Mouse (Mus musculus): ENCODE results near the gene Kansl2. TPM values are rescaled to one million over a fixed set of nuclear protein-coding genes. Genes with fewer than 3 reads are reported as not detected.

Kansl2 gene
- polyA plus RNA-seq (2016; fragmentation: Nextera tagmentation; extraction: Ambion mirVana): 95.9 and 99.7 TPM in 2 replicates

DNA sequence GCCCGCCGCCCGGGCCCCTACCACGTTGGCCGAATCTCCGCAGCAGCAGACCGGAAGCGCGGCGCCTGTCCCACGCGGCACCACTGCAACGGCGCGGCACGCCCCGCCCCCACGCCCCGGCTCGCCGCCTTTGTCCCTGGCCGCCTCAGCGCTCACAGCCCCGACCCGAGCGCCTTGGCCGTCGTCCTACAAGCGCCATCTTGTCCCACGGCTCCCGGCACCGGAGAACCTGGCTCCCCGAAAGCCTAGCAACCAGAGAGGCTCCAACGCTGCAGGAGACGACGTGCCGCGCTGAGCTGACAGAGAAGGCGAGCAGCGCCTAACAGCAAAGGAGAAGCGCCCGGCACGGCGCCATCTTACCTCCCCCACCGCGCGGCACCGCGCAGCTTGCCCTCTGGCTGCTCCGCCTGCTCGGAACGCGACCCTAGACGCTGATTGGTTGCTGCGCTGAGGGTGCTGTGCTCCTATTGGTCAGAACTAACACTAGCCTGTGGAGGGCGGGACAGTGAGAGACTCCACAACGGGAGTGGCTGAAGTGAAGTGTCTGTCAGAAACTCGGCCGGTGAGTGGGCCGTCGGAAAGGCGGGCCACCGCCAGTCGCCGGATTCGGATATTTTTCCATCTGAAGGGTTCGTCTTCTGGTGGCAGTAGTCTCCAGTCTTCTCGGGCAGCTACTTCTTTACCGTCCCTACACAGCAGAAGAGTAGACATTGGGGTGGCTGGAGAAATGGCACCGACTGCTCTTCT, at the start of gene Kansl2:
Kansl2 (minus strand) TSS at position 384 of the 747 bp plus-strand sequence.
- ATAC-seq (ENCODE audit: insufficient number of reproducible peaks, low FRiP score): peak; percentile 100
- Histone ChIP-seq H3K27ac (ENCODE audit: poor library complexity, severe bottlenecking) (peak within 1 kb of the TSS; percentile 96), H3K27me3 (replicated peaks) (no peaks in the 10 kb centered on the region), H3K4me2 (peak within 1 kb of the TSS; percentile 97), H3K9ac (peak within 1 kb of the TSS; percentile 90), H3K36me3 (peaks cover 26% of the 10 kb centered on the region), H3K9me3 (replicated peaks) (no peaks in the 10 kb centered on the region), H3K4me3 (peak within 1 kb of the TSS; percentile 81), H3K4me1 (replicated peaks) (peaks cover 9% of the 10 kb centered on the region)
- WGBS: under 1% methylated on average over 69 of the region's 70 CpGs

DNA sequence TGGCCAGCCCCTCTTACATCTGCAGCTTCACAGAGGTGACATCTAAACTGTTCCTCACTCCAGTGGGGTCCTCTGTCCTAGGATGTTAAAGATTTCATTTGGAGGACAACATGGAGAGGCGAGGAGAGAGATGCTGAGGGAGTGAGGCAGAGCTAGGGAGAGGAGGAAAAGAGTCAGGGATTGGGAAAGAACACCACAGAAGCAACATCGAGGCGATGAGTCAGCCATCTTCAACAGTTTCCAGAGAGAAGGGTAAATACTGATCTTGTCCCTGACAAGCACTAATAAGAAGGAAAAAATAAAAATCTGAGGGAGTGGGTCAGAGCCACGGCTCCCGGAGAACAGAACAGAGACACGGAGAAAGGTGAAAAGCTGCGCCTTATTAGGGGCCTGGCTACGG, 48.9 kb upstream of the Kansl2 start:
- Histone ChIP-seq H3K9ac (peak overlapping the region; percentile 42; the same call in 1 of the 2 replicates), H3K9me3 (replicated peaks) (no peaks in the 10 kb centered on the region), H3K4me2 (no peak overlapping the region), H3K27me3 (replicated peaks) (no peaks in the 10 kb centered on the region), H3K36me3 (peaks cover 2% of the 10 kb centered on the region; the same call in 1 of the 2 replicates), H3K4me3 (no peak overlapping the region), H3K27ac (ENCODE audit: poor library complexity, severe bottlenecking) (no peak overlapping the region), H3K4me1 (replicated peaks) (peaks cover 28% of the 10 kb centered on the region)
- no peak for ATAC-seq (ENCODE audit: insufficient number of reproducible peaks, low FRiP score)
- 72% methylated on average over 8 of the region's 8 CpGs for WGBS

DNA sequence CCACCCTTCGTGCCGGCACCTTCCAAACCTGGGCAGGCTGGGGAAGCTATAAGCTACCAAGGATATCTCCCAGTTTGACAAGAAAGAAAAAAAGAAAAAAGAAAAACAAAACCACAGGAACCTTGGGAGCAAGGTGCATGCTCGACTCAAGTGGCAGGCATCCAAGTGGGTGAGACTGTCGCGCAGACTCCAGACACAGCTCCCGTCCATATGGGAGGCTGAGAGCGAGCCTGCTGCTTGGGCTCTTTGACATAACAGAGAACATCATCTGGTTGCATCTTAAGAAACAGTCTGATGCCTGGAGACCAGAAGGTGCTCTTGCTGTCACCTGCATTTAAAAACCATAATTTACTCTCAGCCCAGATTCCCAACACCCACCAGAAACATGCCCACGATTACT, 48.3 kb upstream of the Kansl2 start:
- no peak for ATAC-seq (ENCODE audit: insufficient number of reproducible peaks, low FRiP score)
- Histone ChIP-seq H3K27me3 (replicated peaks) (no peaks in the 10 kb centered on the region), H3K36me3 (no peaks in the 10 kb centered on the region), H3K9me3 (replicated peaks) (no peaks in the 10 kb centered on the region), H3K4me2 (no peak overlapping the region), H3K4me1 (replicated peaks) (peaks cover 28% of the 10 kb centered on the region), H3K9ac (peak overlapping the region; percentile 42; the same call in 1 of the 2 replicates), H3K4me3 (no peak overlapping the region), H3K27ac (ENCODE audit: poor library complexity, severe bottlenecking) (no peak overlapping the region)
- 65% methylated on average over 8 of the region's 8 CpGs for WGBS

DNA sequence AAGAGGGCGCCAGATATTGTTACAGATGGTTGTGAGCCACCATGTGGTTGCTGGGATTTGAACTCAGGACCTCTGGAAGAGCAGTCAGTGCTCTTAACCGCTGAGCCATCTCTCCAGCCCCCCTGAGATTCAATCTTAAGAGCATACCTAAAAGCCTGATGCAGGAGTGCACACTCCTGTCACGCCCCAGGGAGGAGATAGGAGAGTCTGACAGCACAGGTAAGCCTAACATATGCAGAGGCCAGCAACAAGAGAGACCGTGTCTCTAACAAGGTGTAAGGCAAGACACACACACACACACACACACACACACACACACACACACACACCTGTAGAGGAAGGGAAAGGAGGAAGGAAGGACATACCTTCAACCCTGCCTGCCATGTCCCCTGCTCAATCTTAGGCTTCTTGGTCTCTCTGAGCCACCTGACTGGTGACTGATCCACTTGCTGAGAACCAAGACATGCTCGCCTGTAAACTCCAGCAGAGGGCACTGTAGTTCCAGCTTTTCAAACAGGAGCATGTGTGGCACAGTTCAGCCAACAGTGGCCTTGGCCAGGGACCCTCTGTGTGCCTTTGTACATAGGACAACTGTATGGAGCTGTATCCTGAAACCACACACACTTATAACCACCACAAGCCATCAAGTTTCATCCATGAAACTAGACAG, 45.9 kb upstream of the Kansl2 start:
- WGBS: 37% methylated on average over 5 of the region's 5 CpGs
- Histone ChIP-seq H3K27ac (ENCODE audit: poor library complexity, severe bottlenecking) (no peak overlapping the region), H3K4me2 (no peak overlapping the region), H3K9me3 (replicated peaks) (no peaks in the 10 kb centered on the region), H3K4me1 (replicated peaks) (peaks cover 16% of the 10 kb centered on the region), H3K27me3 (replicated peaks) (0 out of 2 replicates have a peak, but pooled peaks cover 3% of the 10 kb centered on the region), H3K36me3 (no peaks in the 10 kb centered on the region), H3K9ac (0 out of 2 replicates have a peak overlapping the region, but pooled peaks have one; percentile 41), H3K4me3 (no peak overlapping the region)
- peak; percentile 74 for ATAC-seq (ENCODE audit: insufficient number of reproducible peaks, low FRiP score)

DNA sequence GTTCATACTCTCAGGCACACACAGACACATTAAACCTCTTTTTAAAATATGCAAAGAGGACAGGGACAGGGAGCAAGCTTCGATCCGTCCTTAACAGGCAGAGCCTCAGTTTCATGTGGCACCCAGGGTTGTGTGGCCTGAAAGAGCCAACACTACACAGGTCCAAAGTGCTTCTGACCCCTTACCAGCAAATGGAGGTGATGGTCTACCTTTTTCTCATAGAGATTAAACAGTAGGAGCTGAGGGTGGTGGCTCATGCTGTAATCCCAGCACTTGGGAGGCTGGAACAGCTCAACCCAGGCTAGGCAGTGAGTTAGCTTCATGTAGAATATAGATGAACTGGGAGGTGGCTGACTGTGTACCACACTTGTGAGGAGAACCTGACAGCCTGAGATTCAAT, 45.2 kb upstream of the Kansl2 start:
- no peak for ATAC-seq (ENCODE audit: insufficient number of reproducible peaks, low FRiP score)
- peaks cover 13% of the 10 kb centered on the region for H3K4me1 ChIP-seq (replicated peaks)
- 79% methylated on average over 2 of the region's 2 CpGs for WGBS

DNA sequence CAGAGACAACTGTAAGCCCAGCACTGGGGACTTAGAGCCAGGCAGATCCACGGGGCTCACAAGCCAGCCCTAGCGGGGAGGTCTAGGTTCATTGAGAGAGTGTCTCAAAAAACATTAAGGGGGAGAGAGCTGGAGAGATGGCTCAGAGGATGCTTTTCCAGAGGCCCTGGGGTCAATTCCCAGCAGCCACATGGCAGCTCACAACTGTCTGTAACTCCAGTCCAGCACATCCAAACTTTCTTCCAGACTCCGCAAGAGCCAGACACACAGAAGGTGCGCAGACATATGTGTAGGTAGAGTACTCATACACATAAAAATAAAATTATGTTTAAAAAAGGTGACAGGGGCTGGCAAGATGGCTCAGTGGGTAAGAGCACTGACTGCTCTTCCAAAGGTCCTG, 39.2 kb upstream of the Kansl2 start:
- Histone ChIP-seq H3K36me3 (no peaks in the 10 kb centered on the region), H3K4me2 (no peak overlapping the region), H3K27ac (ENCODE audit: poor library complexity, severe bottlenecking) (no peak overlapping the region), H3K9me3 (replicated peaks) (no peaks in the 10 kb centered on the region), H3K4me3 (no peak overlapping the region), H3K27me3 (replicated peaks) (0 out of 2 replicates have a peak, but pooled peaks cover 3% of the 10 kb centered on the region), H3K9ac (no peak overlapping the region), H3K4me1 (replicated peaks) (peaks cover 10% of the 10 kb centered on the region)
- no peak for ATAC-seq (ENCODE audit: insufficient number of reproducible peaks, low FRiP score)
- 74% methylated on average over 4 of the region's 4 CpGs for WGBS

More for the DNA sequence above, 45.2 kb upstream of the Kansl2 start:
- H3K4me3 ChIP-seq: no peak overlapping the region
- H3K9ac ChIP-seq: no peak overlapping the region
- no peaks in the 10 kb centered on the region for H3K9me3 ChIP-seq (replicated peaks)
- 0 out of 2 replicates have a peak, but pooled peaks cover 3% of the 10 kb centered on the region for H3K27me3 ChIP-seq (replicated peaks)
- H3K4me2 ChIP-seq: no peak overlapping the region
- no peak overlapping the region for H3K27ac ChIP-seq (ENCODE audit: poor library complexity, severe bottlenecking)
- no peaks in the 10 kb centered on the region for H3K36me3 ChIP-seq

DNA sequence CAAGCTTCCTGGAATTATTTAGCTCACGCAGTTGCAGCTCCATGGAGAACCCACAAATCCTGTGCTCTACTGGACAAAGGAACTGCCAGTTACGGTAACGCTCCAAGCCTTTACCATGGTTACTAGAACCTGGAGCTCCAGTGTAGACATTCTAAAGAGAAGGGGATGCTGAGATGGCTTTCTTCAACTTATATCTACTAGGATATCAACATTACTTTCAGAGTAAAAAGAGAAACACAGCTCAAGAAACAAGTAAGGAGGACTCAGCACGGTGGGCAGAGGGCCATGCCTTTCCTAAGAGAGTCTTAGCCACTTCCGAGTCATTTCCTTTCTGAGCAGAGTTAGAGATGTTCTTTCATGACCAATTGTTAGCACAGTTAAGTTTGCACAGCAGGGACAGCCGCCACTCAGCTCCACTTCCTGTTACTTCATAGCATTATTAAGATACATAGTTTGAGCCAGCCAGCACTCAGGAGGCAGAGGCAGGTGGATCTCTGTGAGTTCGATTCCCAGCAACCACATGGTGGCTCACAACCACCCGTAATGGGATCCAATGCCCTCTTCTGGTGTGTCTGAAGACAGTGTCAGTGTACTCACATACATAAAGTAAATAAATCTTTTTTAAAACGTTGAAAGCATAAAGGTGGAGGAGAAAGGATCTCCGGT, 36.9 kb upstream of the Kansl2 start, which contains the start of the genes Ccnt1 and 4930415O20Rik:
Ccnt1 (minus strand) TSS at position 51 of the 666 bp plus-strand sequence.
4930415O20Rik (plus strand) TSS at position 132 of the 666 bp plus-strand sequence.
- WGBS: 75% methylated on average over 10 of the region's 10 CpGs
- Histone ChIP-seq H3K9ac (peak within 1 kb of the TSS; percentile 17; the same call in 1 of the 2 replicates), H3K4me2 (no peak within 1 kb of the TSS)

DNA sequence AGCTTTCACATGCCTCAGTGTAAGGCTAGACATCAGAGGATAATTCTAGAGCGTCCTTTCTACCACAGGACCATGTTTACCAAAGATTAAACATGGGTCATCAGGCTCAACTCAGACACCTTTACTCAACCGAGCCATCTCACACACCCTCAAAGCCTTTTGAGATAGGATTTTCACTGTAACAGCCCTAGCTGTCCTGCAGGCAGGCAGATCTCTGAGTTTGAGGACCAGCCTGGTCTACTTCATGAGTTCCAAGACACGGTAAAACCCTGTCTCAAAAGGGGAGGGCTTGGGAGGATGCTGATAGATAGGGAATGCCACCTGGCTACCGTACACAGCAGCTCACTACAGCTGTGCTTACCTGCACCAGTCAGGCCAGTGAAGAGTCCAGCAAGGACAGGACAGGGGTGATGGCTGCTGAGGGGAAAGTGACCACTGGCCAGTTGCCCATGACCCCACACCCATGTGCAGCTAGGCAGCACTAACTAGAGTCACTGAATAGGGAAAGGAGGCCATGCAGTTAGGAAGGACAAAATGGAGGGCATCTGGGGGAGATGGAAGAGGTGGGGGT, 35.8 kb upstream of the Kansl2 start:
- Histone ChIP-seq H3K9ac (peak overlapping the region; percentile 17; the same call in 1 of the 2 replicates), H3K27me3 (replicated peaks) (no peaks in the 10 kb centered on the region), H3K4me1 (replicated peaks) (peaks cover 26% of the 10 kb centered on the region), H3K27ac (ENCODE audit: poor library complexity, severe bottlenecking) (no peak overlapping the region), H3K9me3 (replicated peaks) (no peaks in the 10 kb centered on the region), H3K4me3 (no peak overlapping the region), H3K4me2 (no peak overlapping the region), H3K36me3 (peaks cover 6% of the 10 kb centered on the region; the same call in 1 of the 2 replicates)
- 75% methylated on average over 4 of the region's 4 CpGs for WGBS
- ATAC-seq (ENCODE audit: insufficient number of reproducible peaks, low FRiP score): no peak

More for the DNA sequence above, 36.9 kb upstream of the Kansl2 start, which contains the start of the genes Ccnt1 and 4930415O20Rik:
- no peak within 1 kb of the TSS for H3K27ac ChIP-seq (ENCODE audit: poor library complexity, severe bottlenecking)
- no peaks in the 10 kb centered on the region for H3K36me3 ChIP-seq
- H3K9me3 ChIP-seq (replicated peaks): no peaks in the 10 kb centered on the region
- no peak within 1 kb of the TSS for H3K4me3 ChIP-seq
- H3K27me3 ChIP-seq (replicated peaks): no peaks in the 10 kb centered on the region
- H3K4me1 ChIP-seq (replicated peaks): peaks cover 14% of the 10 kb centered on the region
- no peak for ATAC-seq (ENCODE audit: insufficient number of reproducible peaks, low FRiP score)

DNA sequence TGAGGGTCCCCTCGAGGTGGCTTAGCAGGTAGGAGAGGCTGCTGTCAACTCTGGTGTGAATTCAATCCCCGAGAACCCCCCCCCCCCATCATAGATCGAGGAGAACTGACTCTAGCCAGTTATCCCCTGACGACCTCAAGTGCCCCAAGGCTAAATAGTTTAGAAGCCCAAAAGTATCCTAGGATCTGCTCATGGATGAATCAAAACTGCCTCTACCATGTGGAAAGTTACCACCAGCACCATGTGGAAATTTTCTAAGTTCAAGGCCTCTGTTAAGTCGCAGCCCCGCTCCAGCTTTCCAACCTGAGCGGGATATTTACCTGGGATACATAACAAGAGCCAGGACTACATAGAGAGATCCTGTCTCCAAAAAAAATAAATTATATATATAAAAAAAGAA, 35.2 kb upstream of the Kansl2 start:
- Histone ChIP-seq H3K27ac (ENCODE audit: poor library complexity, severe bottlenecking) (peak overlapping the region; percentile 94; the same call in 1 of the 2 replicates), H3K4me1 (replicated peaks) (peaks cover 26% of the 10 kb centered on the region), H3K9me3 (replicated peaks) (no peaks in the 10 kb centered on the region), H3K4me2 (peak overlapping the region; percentile 94), H3K4me3 (peak overlapping the region; percentile 87), H3K9ac (peak overlapping the region; percentile 85), H3K36me3 (peaks cover 9% of the 10 kb centered on the region), H3K27me3 (replicated peaks) (no peaks in the 10 kb centered on the region)
- 70% methylated on average over 7 of the region's 7 CpGs for WGBS
- no peak for ATAC-seq (ENCODE audit: insufficient number of reproducible peaks, low FRiP score)

DNA sequence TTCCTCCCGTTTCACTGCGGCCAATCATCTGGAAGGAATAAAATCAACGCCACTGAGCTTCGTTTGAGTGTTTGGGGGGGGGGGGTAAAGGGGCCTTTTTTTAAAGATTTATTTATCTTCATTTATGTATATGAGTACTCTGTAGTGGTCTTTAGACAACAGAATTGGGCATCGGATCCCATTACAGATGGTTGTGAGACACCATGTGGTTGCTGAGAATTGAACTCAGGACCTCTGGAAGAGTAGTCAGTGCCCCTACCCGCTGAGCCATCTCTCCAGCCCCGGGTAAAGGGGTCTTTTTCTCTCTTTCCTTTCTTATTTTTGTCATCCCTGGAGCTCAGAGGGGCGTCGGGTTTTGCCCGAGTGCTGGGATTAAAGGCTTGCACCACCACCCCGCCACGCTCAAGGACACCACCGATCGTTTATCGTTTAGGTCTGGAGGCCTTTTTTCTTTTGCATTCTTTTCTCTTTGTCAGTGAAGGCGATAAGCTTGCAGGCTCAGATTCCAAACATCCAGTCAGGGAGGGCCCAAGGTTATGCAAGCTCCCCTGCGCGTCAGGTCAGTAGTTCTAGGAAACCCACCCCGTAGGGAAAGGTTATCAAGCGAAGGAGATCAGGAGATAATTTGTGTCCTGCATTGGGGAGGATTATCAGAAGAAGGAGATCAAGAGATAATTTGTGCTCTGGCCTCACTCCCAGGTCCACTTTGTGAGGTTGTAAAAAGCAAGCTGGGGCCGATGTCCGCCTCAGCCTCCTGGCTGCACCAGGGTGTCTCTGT, 34.4 kb upstream of the Kansl2 start:
- H3K9ac ChIP-seq: peak overlapping the region; percentile 85
- H3K4me2 ChIP-seq: peak overlapping the region; percentile 94
- 0 out of 2 replicates have a peak, but pooled peaks have one; percentile 7 for ATAC-seq (ENCODE audit: insufficient number of reproducible peaks, low FRiP score)
- no peaks in the 10 kb centered on the region for H3K27me3 ChIP-seq (replicated peaks)
- no peaks in the 10 kb centered on the region for H3K9me3 ChIP-seq (replicated peaks)
- H3K36me3 ChIP-seq: peaks cover 12% of the 10 kb centered on the region
- peak overlapping the region; percentile 94 for H3K27ac ChIP-seq (ENCODE audit: poor library complexity, severe bottlenecking)
- peak overlapping the region; percentile 87 for H3K4me3 ChIP-seq
- WGBS: 7% methylated on average over 22 of the region's 22 CpGs
- H3K4me1 ChIP-seq (replicated peaks): peaks cover 26% of the 10 kb centered on the region

All from heart, embryonic 12.5 days (tissue).